Mouse (Mus musculus) 3134 (cell line): Measurements from ENCODE around the gene Dact3.
A peak's percentile ranks its signal among the peaks of the same experiment; 100 is the strongest.

Experiments used
- DNase-seq: peaks from one replicate; pipeline ENCODE4 v3.0.0-alpha.2; 2011; ENCODE audit warnings: low spot score; ENCODE audit not compliant: insufficient read length; ENCODE audit errors: extremely low read depth

The Dact3 gene

GRCm38 (mm10) chr7:16853302-16853831, 21.8 kb upstream of the Dact3 start:
- no peak for DNase-seq

- DNase-seq, result no peak
These were observed 16.8 kb upstream of the Dact3 start for GRCm38 (mm10) chr7:16858336-16858735.

GRCm38 (mm10) chr7:16859902-16860651, 15.0 kb upstream of the Dact3 start:
- no peak for DNase-seq

- DNase-seq, result no peak
These were observed 7.6 kb upstream of the Dact3 start for GRCm38 (mm10) chr7:16867488-16867887.

GRCm38 (mm10) chr7:16869497-16869896, 5.6 kb upstream of the Dact3 start:
- no peak for DNase-seq

GRCm38 (mm10) chr7:16871600-16871999, 3.5 kb upstream of the Dact3 start:
- no peak for DNase-seq

GRCm38 (mm10) chr7:16872478-16872877, 2.6 kb upstream of the Dact3 start:
- DNase-seq, result no peak

- DNase-seq, result no peak
These were observed 1.7 kb upstream of the Dact3 start for GRCm38 (mm10) chr7:16873392-16873791.

GRCm38 (mm10) chr7:16874190-16874589, 927 bp upstream of the Dact3 start:
- peak; percentile 66 for DNase-seq

- DNase-seq, result peak; percentile 99
These were observed 284 bp upstream of the Dact3 start for GRCm38 (mm10) chr7:16874756-16875309.

- no peak for DNase-seq
These were observed 209 bp downstream of the Dact3 start for GRCm38 (mm10) chr7:16875326-16875725.

GRCm38 (mm10) chr7:16876006-16876405, 889 bp downstream of the Dact3 start:
- no peak for DNase-seq

- no peak for DNase-seq
These were observed 1.5 kb downstream of the Dact3 start for GRCm38 (mm10) chr7:16876608-16877007.

GRCm38 (mm10) chr7:16877717-16878116, 2.6 kb downstream of the Dact3 start:
- no peak for DNase-seq

- DNase-seq, result peak; percentile 37
These were observed 4.9 kb downstream of the Dact3 start for GRCm38 (mm10) chr7:16879796-16880547.

GRCm38 (mm10) chr7:16880615-16881014, 5.5 kb downstream of the Dact3 start:
- DNase-seq, result no peak

GRCm38 (mm10) chr7:16883162-16883561, 8.0 kb downstream of the Dact3 start:
- DNase-seq, result no peak

GRCm38 (mm10) chr7:16884334-16884733, 9.2 kb downstream of the Dact3 start:
- DNase-seq, result no peak

- no peak for DNase-seq
These were observed 10.2 kb downstream of the Dact3 start for GRCm38 (mm10) chr7:16885271-16885776.

GRCm38 (mm10) chr7:16885905-16886304, 10.8 kb downstream of the Dact3 start:
- no peak for DNase-seq

GRCm38 (mm10) chr7:16890536-16890935, 15.4 kb downstream of the Dact3 start:
- DNase-seq, result no peak
